Mouse (Mus musculus): ENCODE measurements around the gene Anks6. TPM values are rescaled to one million over a fixed set of nuclear protein-coding genes. Genes with fewer than 3 reads are reported as not detected.
A peak's percentile ranks its signal among the peaks of the same experiment; 100 is the strongest.

The Anks6 gene
- 4.1 and 4.5 TPM in 2 replicates for polyA plus RNA-seq (2016; fragmentation: Nextera tagmentation; extraction: Ambion mirVana)

GRCm38 (mm10) chr4:47056791-47057509 is at the start of gene Anks6:
TSS of gene Anks6 (minus strand) at chr4:47057427.
- peaks cover 20% of the 10 kb centered on the region for H3K4me1 ChIP-seq
- H3K27me3 ChIP-seq (ENCODE audit: poor library complexity, severe bottlenecking), result peaks cover 34% of the 10 kb centered on the region
- WGBS, result under 1% methylated on average over 86 of the region's 86 CpGs
- H3K36me3 ChIP-seq (replicated peaks), result no peaks in the 10 kb centered on the region
- peak within 1 kb of the TSS; percentile 91 for H3K27ac ChIP-seq
- H3K4me3 ChIP-seq, result peak within 1 kb of the TSS; percentile 83
- no peaks in the 10 kb centered on the region for H3K9me3 ChIP-seq
- DNase-seq (ENCODE audit: extremely low spot score, low spot score), result peak; percentile 68

- H3K4me1 ChIP-seq, result 0 out of 2 replicates have a peak, but pooled peaks cover 3% of the 10 kb centered on the region
- H3K27ac ChIP-seq, result no peak overlapping the region
- H3K4me3 ChIP-seq, result no peak overlapping the region
- H3K9me3 ChIP-seq, result peaks cover 3% of the 10 kb centered on the region; the same call in 1 of the 2 replicates
- no peaks in the 10 kb centered on the region for H3K27me3 ChIP-seq (ENCODE audit: poor library complexity, severe bottlenecking)
- no peak for DNase-seq (ENCODE audit: extremely low spot score, low spot score)
- WGBS, result 93% methylated on average over 10 of the region's 10 CpGs
- H3K36me3 ChIP-seq (replicated peaks), result peaks cover 23% of the 10 kb centered on the region
These were observed 46.3 kb upstream of the Anks6 start for GRCm38 (mm10) chr4:47103561-47103960.

- peaks cover 64% of the 10 kb centered on the region for H3K27me3 ChIP-seq (ENCODE audit: poor library complexity, severe bottlenecking)
- 0 out of 2 replicates have a peak, but pooled peaks cover 4% of the 10 kb centered on the region for H3K9me3 ChIP-seq
- H3K36me3 ChIP-seq (replicated peaks), result peaks cover 20% of the 10 kb centered on the region
- peaks cover 50% of the 10 kb centered on the region for H3K4me1 ChIP-seq
- peak; percentile 68 for DNase-seq (ENCODE audit: extremely low spot score, low spot score)
- H3K4me3 ChIP-seq, result peak overlapping the region; percentile 89
- 17% methylated on average over 6 of the region's 6 CpGs for WGBS
- peak overlapping the region; percentile 68 for H3K27ac ChIP-seq
These were observed 36.4 kb upstream of the Anks6 start for GRCm38 (mm10) chr4:47093647-47094046.

- Histone ChIP-seq H3K27ac (peak overlapping the region; percentile 86), H3K27me3 (ENCODE audit: poor library complexity, severe bottlenecking) (peaks cover 68% of the 10 kb centered on the region), H3K4me3 (peak overlapping the region; percentile 89), H3K36me3 (replicated peaks) (peaks cover 17% of the 10 kb centered on the region), H3K9me3 (0 out of 2 replicates have a peak, but pooled peaks cover 4% of the 10 kb centered on the region), H3K4me1 (peaks cover 50% of the 10 kb centered on the region)
- DNase-seq (ENCODE audit: extremely low spot score, low spot score), result no peak
- WGBS, result 8% methylated on average over 9 of the region's 9 CpGs
These were observed 35.9 kb upstream of the Anks6 start for GRCm38 (mm10) chr4:47093161-47093560.

- Histone ChIP-seq H3K9me3 (no peaks in the 10 kb centered on the region), H3K27me3 (ENCODE audit: poor library complexity, severe bottlenecking) (peaks cover 68% of the 10 kb centered on the region), H3K4me1 (peaks cover 50% of the 10 kb centered on the region), H3K4me3 (peak overlapping the region; percentile 89), H3K27ac (peak overlapping the region; percentile 86), H3K36me3 (replicated peaks) (peaks cover 12% of the 10 kb centered on the region)
- 2% methylated on average over 21 of the region's 21 CpGs for WGBS
- DNase-seq (ENCODE audit: extremely low spot score, low spot score), result peak; percentile 53
These were observed 35.3 kb upstream of the Anks6 start for GRCm38 (mm10) chr4:47092387-47093021.

- peak within 1 kb of the TSS; percentile 89 for H3K4me3 ChIP-seq
- DNase-seq (ENCODE audit: extremely low spot score, low spot score), result peak; percentile 50
- H3K27me3 ChIP-seq (ENCODE audit: poor library complexity, severe bottlenecking), result peaks cover 68% of the 10 kb centered on the region
- H3K4me1 ChIP-seq, result peaks cover 50% of the 10 kb centered on the region
- H3K27ac ChIP-seq, result peak within 1 kb of the TSS; percentile 86
- H3K9me3 ChIP-seq, result no peaks in the 10 kb centered on the region
- under 1% methylated on average over 74 of the region's 74 CpGs for WGBS
- H3K36me3 ChIP-seq (replicated peaks), result peaks cover 5% of the 10 kb centered on the region
These were observed 34.5 kb upstream of the Anks6 start, which contains the start of gene Galnt12 for GRCm38 (mm10) chr4:47091493-47092386. TSS of gene Galnt12 (plus strand) at chr4:47091909.

GRCm38 (mm10) chr4:47088671-47089070 is 31.4 kb upstream of the Anks6 start:
- no peak overlapping the region for H3K4me3 ChIP-seq
- H3K36me3 ChIP-seq (replicated peaks), result no peaks in the 10 kb centered on the region
- no peak overlapping the region for H3K27ac ChIP-seq
- peaks cover 25% of the 10 kb centered on the region for H3K4me1 ChIP-seq
- peaks cover 47% of the 10 kb centered on the region for H3K27me3 ChIP-seq (ENCODE audit: poor library complexity, severe bottlenecking)
- no peak for DNase-seq (ENCODE audit: extremely low spot score, low spot score)
- H3K9me3 ChIP-seq, result no peaks in the 10 kb centered on the region
- 86% methylated on average over 7 of the region's 7 CpGs for WGBS

- Histone ChIP-seq H3K27ac (no peak overlapping the region), H3K27me3 (ENCODE audit: poor library complexity, severe bottlenecking) (0 out of 2 replicates have a peak, but pooled peaks cover 5% of the 10 kb centered on the region), H3K36me3 (replicated peaks) (no peaks in the 10 kb centered on the region), H3K9me3 (no peaks in the 10 kb centered on the region), H3K4me3 (no peak overlapping the region), H3K4me1 (no peaks in the 10 kb centered on the region)
- WGBS, result 91% methylated on average over 7 of the region's 7 CpGs
- no peak for DNase-seq (ENCODE audit: extremely low spot score, low spot score)
These were observed 26.6 kb upstream of the Anks6 start for GRCm38 (mm10) chr4:47083824-47084223.

- WGBS, result 94% methylated on average over 4 of the region's 4 CpGs
- Histone ChIP-seq H3K4me3 (no peak overlapping the region), H3K36me3 (replicated peaks) (no peaks in the 10 kb centered on the region), H3K4me1 (no peaks in the 10 kb centered on the region), H3K9me3 (no peaks in the 10 kb centered on the region), H3K27me3 (ENCODE audit: poor library complexity, severe bottlenecking) (no peaks in the 10 kb centered on the region), H3K27ac (no peak overlapping the region)
- DNase-seq (ENCODE audit: extremely low spot score, low spot score), result no peak
These were observed 23.4 kb upstream of the Anks6 start for GRCm38 (mm10) chr4:47080647-47081010.

GRCm38 (mm10) chr4:47079997-47080646 is 22.9 kb upstream of the Anks6 start:
- Histone ChIP-seq H3K9me3 (no peaks in the 10 kb centered on the region), H3K36me3 (replicated peaks) (no peaks in the 10 kb centered on the region), H3K27me3 (ENCODE audit: poor library complexity, severe bottlenecking) (no peaks in the 10 kb centered on the region), H3K4me1 (no peaks in the 10 kb centered on the region), H3K4me3 (no peak overlapping the region), H3K27ac (no peak overlapping the region)
- DNase-seq (ENCODE audit: extremely low spot score, low spot score), result no peak
- 91% methylated on average over 17 of the region's 17 CpGs for whole genome bisulfite sequencing

- H3K9me3 ChIP-seq, result 0 out of 2 replicates have a peak, but pooled peaks cover 4% of the 10 kb centered on the region
- no peak overlapping the region for H3K27ac ChIP-seq
- DNase-seq (ENCODE audit: extremely low spot score, low spot score), result no peak
- WGBS, result 33% methylated on average over 2 of the region's 2 CpGs
- H3K4me3 ChIP-seq, result no peak overlapping the region
- no peaks in the 10 kb centered on the region for H3K36me3 ChIP-seq (replicated peaks)
- H3K27me3 ChIP-seq (ENCODE audit: poor library complexity, severe bottlenecking), result no peaks in the 10 kb centered on the region
- H3K4me1 ChIP-seq, result no peaks in the 10 kb centered on the region
These were observed 17.8 kb upstream of the Anks6 start for GRCm38 (mm10) chr4:47075054-47075453.

GRCm38 (mm10) chr4:47060900-47061299 is 3.7 kb upstream of the Anks6 start:
- 11% methylated on average over 1 of the region's 1 CpGs for WGBS

More at GRCm38 (mm10) chr4:47060900-47061299, 3.7 kb upstream of the Anks6 start:
- DNase-seq (ENCODE audit: extremely low spot score, low spot score), result no peak
- Histone ChIP-seq H3K4me3 (no peak overlapping the region), H3K27me3 (ENCODE audit: poor library complexity, severe bottlenecking) (peaks cover 15% of the 10 kb centered on the region), H3K9me3 (no peaks in the 10 kb centered on the region), H3K27ac (no peak overlapping the region), H3K4me1 (peaks cover 20% of the 10 kb centered on the region), H3K36me3 (replicated peaks) (no peaks in the 10 kb centered on the region)

Data from forebrain, embryonic 10.5 days (tissue).